Mouse (Mus musculus) neural tube, embryonic 14.5 days (tissue): ENCODE measurements around the gene Zfp593. TPM values are rescaled to one million over a fixed set of nuclear protein-coding genes. Genes with fewer than 3 reads are reported as not detected.
"Not testable (repeated sequence)": the region's sequence is repeated elsewhere in the genome, so short reads cannot be mapped to it uniquely, and the experiment has no call there.

ENCODE experiments used
- ATAC-seq: fragments of 200-750 bp; cut with Nextera tagmentation; 2 replicates; pipeline ENCODE4 v1.8.0; 2017; ENCODE audit warnings: low read depth, mild to moderate bottlenecking, moderate TSS enrichment, moderate library complexity
- H3K27ac ChIP-seq: fragments of 300-500 bp; sonication (generic); 2 replicates; pipeline ENCODE4 v1.5.1; 2014; ENCODE audit warnings: low read depth, mild to moderate bottlenecking, control low read depth, low read length, moderate library complexity, mixed read lengths
- H3K27me3 ChIP-seq: fragments of 300-500 bp; sonication (generic); 2 replicates; pipeline ENCODE4 v1.6.1; 2014; ENCODE audit warnings: low read length; ENCODE audit not compliant: control insufficient read depth, insufficient read depth
- H3K36me3 ChIP-seq: fragments of 300-500 bp; sonication (generic); 2 replicates; pipeline ENCODE4 v1.6.1; 2014; ENCODE audit warnings: low read length, mixed read lengths; ENCODE audit not compliant: control insufficient read depth, insufficient read depth
- H3K4me1 ChIP-seq: fragments of 300-500 bp; sonication (generic); 2 replicates; pipeline ENCODE4 v1.6.1; 2014; ENCODE audit warnings: low read length; ENCODE audit not compliant: control insufficient read depth, insufficient read depth
- H3K4me2 ChIP-seq: fragments of 300-500 bp; sonication (generic); 2 replicates; pipeline ENCODE4 v1.6.1; 2014; ENCODE audit warnings: mild to moderate bottlenecking, low read depth, low read length, control low read depth
- H3K4me3 ChIP-seq: fragments of 300-500 bp; sonication (generic); 2 replicates; pipeline ENCODE4 v1.5.1; 2014; ENCODE audit warnings: low read depth, low read length, control low read depth, mixed read lengths
- H3K9ac ChIP-seq: fragments of 300-500 bp; sonication (generic); replicated peaks from 2 replicates; pipeline ENCODE4 v1.6.1; 2014; ENCODE audit warnings: low read depth, mild to moderate bottlenecking, control low read depth, low read length, mixed read lengths
- H3K9me3 ChIP-seq: fragments of 300-500 bp; sonication (generic); 2 replicates; pipeline ENCODE4 v1.6.1; 2016; ENCODE audit warnings: low read length; ENCODE audit not compliant: control insufficient read depth
- WGBS: fragments of 180-500 bp; shearing (Covaris S2); extraction: QIAGEN DNeasy Blood & Tissue Kit; methylation state at CpG from one replicate; pipeline ENCODE4 v1.1.7; 2014; 5-methylcytosine and 5-hydroxymethylcytosine counted together
- polyA plus RNA-seq: library from polyadenylated mRNA; unstranded; fragments of >200 nt; fragmentation: Nextera tagmentation; extraction: Ambion mirVana; gene quantifications from 2 replicates; pipeline ENCODE4 v1.2.1, GENCODE M21; 2014

The Zfp593 gene
- polyA plus RNA-seq, 1 experiment from 2014 or later: 12.4 TPM

GRCm38 (mm10) chr4:134284942-134285341 is 39.5 kb upstream of the Zfp593 start:
- Histone ChIP-seq H3K27ac (no peak overlapping the region), H3K4me1 (peaks cover 19% of the 10 kb centered on the region), H3K9me3 (no peaks in the 10 kb centered on the region), H3K4me3 (no peak overlapping the region), H3K36me3 (peaks cover 27% of the 10 kb centered on the region), H3K27me3 (no peaks in the 10 kb centered on the region), H3K4me2 (no peak overlapping the region), H3K9ac (no peak overlapping the region)
- WGBS: 96% methylated on average over 2 of the region's 2 CpGs
- ATAC-seq: no peak

GRCm38 (mm10) chr4:134273417-134274345 is 28.3 kb upstream of the Zfp593 start:
- Histone ChIP-seq H3K4me2 (no peak overlapping the region), H3K9ac (no peak overlapping the region), H3K27ac (no peak overlapping the region), H3K4me3 (no peak overlapping the region), H3K4me1 (no peaks in the 10 kb centered on the region), H3K27me3 (no peaks in the 10 kb centered on the region), H3K9me3 (no peaks in the 10 kb centered on the region), H3K36me3 (peaks cover 18% of the 10 kb centered on the region)
- 6% methylated on average over 14 of the region's 14 CpGs for WGBS
- ATAC-seq: no peak

GRCm38 (mm10) chr4:134272731-134273416 is 27.5 kb upstream of the Zfp593 start:
- Histone ChIP-seq H3K27ac (no peak overlapping the region), H3K9me3 (no peaks in the 10 kb centered on the region), H3K4me2 (no peak overlapping the region), H3K4me3 (no peak overlapping the region), H3K4me1 (no peaks in the 10 kb centered on the region), H3K36me3 (peaks cover 12% of the 10 kb centered on the region; the same call in 1 of the 2 replicates), H3K9ac (no peak overlapping the region), H3K27me3 (no peaks in the 10 kb centered on the region)
- no peak for ATAC-seq
- 31% methylated on average over 12 of the region's 13 CpGs for WGBS

- Histone ChIP-seq H3K4me2 (no peak overlapping the region), H3K27me3 (no peaks in the 10 kb centered on the region), H3K4me3 (no peak overlapping the region), H3K9ac (no peak overlapping the region), H3K4me1 (no peaks in the 10 kb centered on the region), H3K27ac (no peak overlapping the region), H3K9me3 (no peaks in the 10 kb centered on the region), H3K36me3 (peaks cover 8% of the 10 kb centered on the region; the same call in 1 of the 2 replicates)
- no peak for ATAC-seq
- WGBS: 86% methylated on average over 7 of the region's 7 CpGs
Measured at GRCm38 (mm10) chr4:134271979-134272378, 26.6 kb upstream of the Zfp593 start.

- not testable (repeated sequence) for H3K27me3 ChIP-seq, H3K36me3 ChIP-seq, H3K4me3 ChIP-seq, ATAC-seq, H3K4me1 ChIP-seq, H3K9ac ChIP-seq, H3K27ac ChIP-seq, H3K9me3 ChIP-seq, H3K4me2 ChIP-seq
Measured at GRCm38 (mm10) chr4:134269622-134270021, 24.2 kb upstream of the Zfp593 start.

GRCm38 (mm10) chr4:134268102-134268655 is 22.8 kb upstream of the Zfp593 start:
- Histone ChIP-seq H3K9ac (no peak overlapping the region), H3K36me3 (no peaks in the 10 kb centered on the region), H3K9me3 (no peaks in the 10 kb centered on the region), H3K4me3 (no peak overlapping the region), H3K4me2 (no peak overlapping the region), H3K4me1 (no peaks in the 10 kb centered on the region), H3K27me3 (no peaks in the 10 kb centered on the region), H3K27ac (no peak overlapping the region)
- 87% methylated on average over 19 of the region's 19 CpGs for WGBS
- no peak for ATAC-seq

GRCm38 (mm10) chr4:134265860-134266585 is 20.6 kb upstream of the Zfp593 start:
- Histone ChIP-seq H3K4me3 (no peak overlapping the region), H3K4me1 (no peaks in the 10 kb centered on the region), H3K4me2 (no peak overlapping the region), H3K9me3 (no peaks in the 10 kb centered on the region), H3K27me3 (no peaks in the 10 kb centered on the region), H3K36me3 (no peaks in the 10 kb centered on the region), H3K27ac (no peak overlapping the region), H3K9ac (no peak overlapping the region)
- WGBS: 61% methylated on average over 9 of the region's 9 CpGs
- ATAC-seq: no peak

GRCm38 (mm10) chr4:134263191-134263590 is 17.8 kb upstream of the Zfp593 start:
- H3K27ac ChIP-seq: no peak overlapping the region
- H3K9me3 ChIP-seq: no peaks in the 10 kb centered on the region
- H3K27me3 ChIP-seq: no peaks in the 10 kb centered on the region
- no peak for ATAC-seq
- H3K9ac ChIP-seq: no peak overlapping the region
- H3K4me2 ChIP-seq: no peak overlapping the region
- WGBS: 30% methylated on average over 6 of the region's 6 CpGs
- H3K4me1 ChIP-seq: no peaks in the 10 kb centered on the region
- H3K36me3 ChIP-seq: no peaks in the 10 kb centered on the region
- H3K4me3 ChIP-seq: no peak overlapping the region
